Mouse (Mus musculus) testis, adult 2 months (tissue): Measurements from ENCODE around the gene Cwc22.

ENCODE experiments used
- CTCF ChIP-seq: fragments of 200-500 bp; IDR thresholded peaks from 2 replicates; pipeline ENCODE4 v1.5.1; 2012; ENCODE audit warnings: low read depth, mild to moderate bottlenecking, inconsistent platforms, low read length, moderate library complexity; ENCODE audit not compliant: control insufficient read depth, insufficient read depth, insufficient replicate concordance
- POLR2A ChIP-seq: fragments of 200-500 bp; IDR thresholded peaks from 2 replicates; pipeline ENCODE4 v1.6.1; 2012; ENCODE audit warnings: low read depth, mild to moderate bottlenecking, inconsistent platforms, low read length, moderate library complexity; ENCODE audit not compliant: control insufficient read depth

DNA sequence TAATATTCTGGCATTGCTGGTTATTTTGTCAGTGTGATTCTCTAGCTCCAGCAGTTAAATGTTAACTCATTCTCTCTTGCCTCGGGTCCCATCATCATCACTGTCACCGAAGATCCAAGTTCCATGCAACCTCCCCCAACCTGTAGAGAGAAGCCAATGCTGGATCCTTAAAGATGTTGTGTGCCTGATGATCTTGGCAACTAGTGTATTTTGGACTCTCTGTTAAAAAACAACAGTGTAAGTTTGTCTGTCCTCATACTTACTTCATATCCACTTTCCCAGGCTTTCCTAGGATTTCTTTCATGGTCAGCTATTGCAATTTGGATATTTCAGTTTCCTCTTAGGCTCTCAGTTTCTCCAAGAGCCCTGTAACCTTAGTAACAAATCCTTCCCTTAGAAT is 25.2 kb upstream of the Cwc22 start:
- TF ChIP-seq CTCF (no peak), POLR2A (no peak)
